Mouse (Mus musculus) spleen, adult 2 months (tissue): ENCODE results near the gene Dpyd. TPM values are rescaled to one million over a fixed set of nuclear protein-coding genes. Genes with fewer than 3 reads are reported as not detected.

Experiments used
- DNase-seq, 2 experiments: peaks; one replicate each; pipeline versions ENCODE4 v3.0.0 to v3.0.0-alpha.2; 2012 to 2021; ENCODE audit warnings: low spot score in 2 of 2, low read depth in 1 of 2
- H3K27ac ChIP-seq: fragments of 200-500 bp; 2 replicates; pipeline ENCODE4 v1.5.1; 2012; ENCODE audit warnings: low read length, inconsistent platforms; ENCODE audit not compliant: insufficient read depth
- H3K27me3 ChIP-seq: fragments of 200-500 bp; 2 replicates; pipeline ENCODE4 v1.6.1; 2012; ENCODE audit warnings: mild to moderate bottlenecking, moderate library complexity, low read length, inconsistent platforms; ENCODE audit not compliant: control insufficient read depth, insufficient read depth
- H3K36me3 ChIP-seq: fragments of 200-500 bp; 2 replicates; pipeline ENCODE4 v1.6.1; 2012; ENCODE audit warnings: mild to moderate bottlenecking, low read length, inconsistent platforms; ENCODE audit not compliant: control insufficient read depth, insufficient read depth
- H3K4me1 ChIP-seq: fragments of 200-500 bp; 2 replicates; pipeline ENCODE4 v1.6.1; 2011; ENCODE audit warnings: inconsistent platforms; ENCODE audit not compliant: control insufficient read depth, insufficient read depth, insufficient read length
- H3K4me3 ChIP-seq: fragments of 200-500 bp; 2 replicates; pipeline ENCODE4 v1.5.1; 2011; ENCODE audit warnings: mild to moderate bottlenecking, inconsistent platforms; ENCODE audit not compliant: insufficient read depth, insufficient read length; ENCODE audit errors: extremely low read depth
- CTCF ChIP-seq: fragments of 200-500 bp; IDR thresholded peaks from 2 replicates; pipeline ENCODE4 v1.5.1; 2011; ENCODE audit warnings: mild to moderate bottlenecking, inconsistent platforms; ENCODE audit not compliant: insufficient read depth, insufficient read length, insufficient replicate concordance; ENCODE audit errors: extremely low read depth
- POLR2A ChIP-seq: fragments of 200-500 bp; IDR thresholded peaks from 2 replicates; pipeline ENCODE4 v1.6.1; 2011; ENCODE audit warnings: low read depth, low read length, inconsistent platforms
- WGBS: fragments of 180-500 bp; shearing (Covaris S2); methylation state at CpG from one replicate; pipeline ENCODE4 v1.1.7; 2018; 5-methylcytosine and 5-hydroxymethylcytosine counted together
- polyA plus RNA-seq: library from polyadenylated mRNA; depleted of rRNA; stranded (reverse); fragments of >200 nt; gene quantifications from 2 replicates; pipeline ENCODE4 v1.2.3, GENCODE M21; 2012

The Dpyd gene
- polyA plus RNA-seq, 1 experiment = 0.26 TPM

- 61% methylated on average over 4 of the region's 4 CpGs for WGBS
- no peak for DNase-seq
These were observed 288.9 kb downstream of the Dpyd start for GRCm38 (mm10) chr3:118850613-118851527.

DNA sequence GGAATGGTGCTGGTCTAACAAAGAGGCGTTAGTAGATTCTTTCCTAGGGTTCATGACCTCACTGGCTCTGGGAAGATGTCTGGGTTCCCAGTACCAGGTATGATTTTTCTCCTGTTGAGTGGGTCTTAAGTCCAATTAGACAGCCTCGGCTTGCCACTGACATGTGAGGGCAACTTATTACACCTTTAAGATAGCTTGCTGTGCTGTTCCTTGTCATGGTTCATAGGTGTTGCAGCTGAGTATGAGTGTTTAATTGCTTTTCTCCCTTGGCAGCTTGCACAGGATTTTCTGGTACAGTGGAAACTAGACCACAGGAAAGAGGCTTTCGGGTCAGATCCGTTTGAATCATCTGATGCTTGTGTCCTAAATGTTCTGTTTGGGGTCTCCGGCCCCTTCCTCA lies 290.8 kb downstream of the Dpyd start:
- TF ChIP-seq CTCF (no peak), POLR2A (no peak)
- no peak for DNase-seq
- 86% methylated on average over 5 of the region's 5 CpGs for WGBS
- Histone ChIP-seq H3K4me1 (no peaks in the 10 kb centered on the region), H3K36me3 (no peaks in the 10 kb centered on the region), H3K27me3 (no peaks in the 10 kb centered on the region), H3K4me3 (no peak overlapping the region), H3K27ac (no peak overlapping the region)

More at GRCm38 (mm10) chr3:118850613-118851527, 288.9 kb downstream of the Dpyd start:
- H3K4me3 ChIP-seq = no peak overlapping the region
- TF ChIP-seq POLR2A (no peak), CTCF (no peak)
- no peak overlapping the region for H3K27ac ChIP-seq
- no peaks in the 10 kb centered on the region for H3K36me3 ChIP-seq
- H3K27me3 ChIP-seq = no peaks in the 10 kb centered on the region
- no peaks in the 10 kb centered on the region for H3K4me1 ChIP-seq

DNA sequence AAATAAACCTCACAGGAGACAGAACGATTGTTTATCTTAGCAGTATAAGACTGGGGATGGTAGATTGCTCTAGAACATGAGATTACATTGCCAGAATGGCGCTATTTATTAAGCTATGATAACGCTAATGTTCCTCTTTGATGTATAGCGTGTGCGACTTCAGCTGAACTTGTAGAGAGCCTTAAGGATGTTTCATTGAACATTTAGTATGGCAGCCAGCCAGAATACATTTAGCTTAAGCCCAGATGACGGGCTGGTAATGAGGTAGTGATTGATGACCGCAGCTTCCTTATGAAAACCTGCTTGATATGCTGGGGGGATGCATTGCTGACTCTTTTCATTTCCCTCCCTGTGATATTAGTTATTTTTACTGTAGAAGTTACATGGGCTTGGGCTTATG lies 293.5 kb downstream of the Dpyd start:
- no peak for TF ChIP-seq POLR2A
- no peak for TF ChIP-seq CTCF
- WGBS = 78% methylated on average over 7 of the region's 7 CpGs
- H3K27ac ChIP-seq = no peak overlapping the region
- DNase-seq = no peak
- no peaks in the 10 kb centered on the region for H3K4me1 ChIP-seq
- H3K27me3 ChIP-seq = no peaks in the 10 kb centered on the region
- no peaks in the 10 kb centered on the region for H3K36me3 ChIP-seq
- H3K4me3 ChIP-seq = no peak overlapping the region

DNA sequence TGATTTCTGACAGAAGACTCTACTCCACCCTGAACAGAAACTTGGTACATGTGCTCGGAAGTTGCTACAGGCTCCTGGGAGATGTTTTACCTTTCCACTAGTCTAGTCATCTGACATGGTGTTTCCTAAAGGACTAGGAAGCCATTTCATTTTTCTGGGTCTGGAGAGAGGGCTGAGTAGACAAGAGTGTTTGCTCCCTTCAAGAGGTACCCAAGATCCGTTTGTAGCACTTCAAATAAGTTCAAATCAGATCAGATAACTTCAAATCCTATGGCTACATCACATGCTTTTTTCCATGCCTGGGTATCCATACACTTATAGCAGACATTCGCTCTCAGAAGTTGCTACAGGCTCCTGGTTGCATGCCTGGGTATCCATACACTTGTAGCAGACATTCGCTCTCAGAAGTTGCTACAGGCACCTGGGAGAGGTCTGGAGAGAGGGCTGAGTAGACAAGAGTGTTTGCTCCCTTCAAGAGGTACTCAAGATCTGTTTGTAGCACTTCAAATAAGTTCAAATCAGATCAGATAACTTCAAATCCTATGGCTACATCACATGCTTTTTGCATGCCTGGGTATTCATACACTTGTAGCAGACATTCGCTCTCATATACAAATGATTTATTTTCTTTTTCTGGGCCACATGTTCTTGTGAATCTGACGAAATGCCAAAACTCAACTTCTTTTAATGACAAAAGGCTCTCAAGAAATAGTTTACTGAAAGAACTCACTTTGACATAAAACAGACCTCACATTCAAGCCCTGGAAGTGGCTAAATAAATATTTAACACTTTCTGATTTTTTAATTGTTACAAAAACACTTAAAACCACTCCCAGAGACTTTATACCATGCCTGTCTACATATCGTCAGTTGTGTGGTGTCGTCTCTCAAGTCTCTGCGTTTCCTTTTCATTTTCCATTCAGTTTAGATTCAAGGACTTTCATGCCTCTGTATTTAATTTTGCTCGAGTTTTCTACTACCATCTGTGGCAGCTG lies 307.5 kb downstream of the Dpyd start:
- no peak for TF ChIP-seq CTCF
- no peak for TF ChIP-seq POLR2A
- 74% methylated on average over 10 of the region's 10 CpGs for WGBS

GRCm38 (mm10) chr3:118875871-118876270 lies 313.9 kb downstream of the Dpyd start:
- WGBS = 80% methylated on average over 2 of the region's 2 CpGs
- no peaks in the 10 kb centered on the region for H3K27me3 ChIP-seq
- no peaks in the 10 kb centered on the region for H3K36me3 ChIP-seq
- TF ChIP-seq POLR2A (no peak), CTCF (no peak)
- H3K27ac ChIP-seq = no peak overlapping the region
- H3K4me3 ChIP-seq = no peak overlapping the region
- H3K4me1 ChIP-seq = no peaks in the 10 kb centered on the region
- DNase-seq = no peak

More for the DNA sequence above, 307.5 kb downstream of the Dpyd start:
- no peaks in the 10 kb centered on the region for H3K4me1 ChIP-seq
- no peak overlapping the region for H3K4me3 ChIP-seq
- no peak for DNase-seq
- H3K27me3 ChIP-seq = no peaks in the 10 kb centered on the region
- H3K27ac ChIP-seq = no peak overlapping the region
- H3K36me3 ChIP-seq = no peaks in the 10 kb centered on the region

GRCm38 (mm10) chr3:118899036-118899435 lies 337.1 kb downstream of the Dpyd start:
- no peak for TF ChIP-seq CTCF
- no peak for TF ChIP-seq POLR2A
- H3K4me1 ChIP-seq = no peaks in the 10 kb centered on the region
- H3K36me3 ChIP-seq = no peaks in the 10 kb centered on the region
- DNase-seq = no peak
- no peaks in the 10 kb centered on the region for H3K27me3 ChIP-seq
- H3K4me3 ChIP-seq = no peak overlapping the region
- no peak overlapping the region for H3K27ac ChIP-seq
- WGBS = 88% methylated on average over 11 of the region's 11 CpGs

DNA sequence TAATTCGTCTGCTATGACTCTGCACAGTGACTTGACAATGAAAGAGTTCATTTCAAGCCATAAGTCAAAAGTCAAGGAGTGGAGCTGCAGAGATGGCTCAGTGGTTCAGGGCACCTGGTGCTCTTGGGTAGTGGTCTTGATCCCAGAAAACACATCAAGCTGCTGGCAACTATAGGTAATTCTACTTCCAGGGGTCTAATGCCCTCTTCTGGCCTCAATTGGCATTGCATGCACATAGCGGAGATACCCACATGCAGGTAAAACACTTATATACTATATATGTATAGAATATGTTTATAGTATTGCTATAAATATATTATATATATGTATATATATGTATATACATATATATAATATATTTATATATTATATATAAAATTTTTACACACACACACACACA lies 429.4 kb downstream of the Dpyd start:
- Histone ChIP-seq H3K36me3 (no peaks in the 10 kb centered on the region), H3K4me1 (no peaks in the 10 kb centered on the region), H3K4me3 (no peak overlapping the region), H3K27ac (no peak overlapping the region), H3K27me3 (no peaks in the 10 kb centered on the region)
- TF ChIP-seq CTCF (no peak), POLR2A (no peak)
- no peak for DNase-seq
- WGBS = 87% methylated on average over 2 of the region's 2 CpGs
